Mouse (Mus musculus) urinary bladder, postnatal 36 days (tissue): ENCODE data around the gene Gpr55.
"Not testable (repeated sequence)": the region's sequence is repeated elsewhere in the genome, so short reads cannot be mapped to it uniquely, and the experiment has no call there.

Source experiments
- DNase-seq, 2 experiments: peaks; one replicate each; pipeline ENCODE4 v3.0.0; 2022; ENCODE audit warnings: low spot score in 2 of 2, mixed read lengths in 1 of 2

Gene Gpr55

DNA sequence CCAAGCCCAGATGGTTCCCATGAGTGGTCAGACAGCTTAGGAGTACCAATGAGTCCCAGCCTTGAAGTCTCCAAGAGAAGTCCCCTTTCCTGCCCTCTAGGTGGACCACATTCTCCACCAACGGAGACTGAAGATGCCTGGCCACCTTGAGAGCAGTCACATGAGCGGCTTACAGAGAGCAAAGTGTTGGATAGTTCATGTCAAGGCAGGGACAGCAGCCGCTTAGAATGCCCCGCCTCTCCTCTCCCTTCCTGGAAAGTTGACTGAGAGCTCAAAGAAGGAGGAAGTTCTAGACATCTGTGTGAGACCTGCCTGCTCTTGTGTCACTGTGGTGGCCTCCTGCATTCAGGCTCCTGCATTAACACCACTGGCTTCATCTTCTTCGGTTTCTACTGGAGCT lies at the start of gene Gpr55:
Gene Gpr55, minus strand, starts transcription at position 135 of the 400 bp plus-strand sequence.
- DNase-seq, result no peak

DNA sequence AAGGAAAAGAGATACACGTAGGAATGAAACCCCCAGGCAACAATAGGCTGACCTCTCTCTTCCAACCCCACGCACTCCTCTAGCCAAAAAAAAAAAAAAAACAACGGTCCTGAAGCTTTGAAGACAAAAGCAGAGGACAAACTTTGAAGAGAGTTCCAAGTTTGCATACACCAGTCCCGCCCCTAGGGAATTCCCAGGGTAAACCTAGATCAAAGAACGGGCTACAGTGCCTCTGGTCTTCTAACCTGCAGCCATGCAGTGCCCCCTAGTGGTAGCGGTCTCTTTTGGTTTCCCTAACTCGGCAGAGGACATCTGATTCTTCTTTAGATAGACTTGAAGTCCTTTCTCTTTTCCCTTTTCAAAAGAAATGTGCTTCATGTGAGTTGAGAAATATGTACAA lies 47.0 kb upstream of the Gpr55 start:
- DNase-seq, result peak; percentile 77 to 84

DNA sequence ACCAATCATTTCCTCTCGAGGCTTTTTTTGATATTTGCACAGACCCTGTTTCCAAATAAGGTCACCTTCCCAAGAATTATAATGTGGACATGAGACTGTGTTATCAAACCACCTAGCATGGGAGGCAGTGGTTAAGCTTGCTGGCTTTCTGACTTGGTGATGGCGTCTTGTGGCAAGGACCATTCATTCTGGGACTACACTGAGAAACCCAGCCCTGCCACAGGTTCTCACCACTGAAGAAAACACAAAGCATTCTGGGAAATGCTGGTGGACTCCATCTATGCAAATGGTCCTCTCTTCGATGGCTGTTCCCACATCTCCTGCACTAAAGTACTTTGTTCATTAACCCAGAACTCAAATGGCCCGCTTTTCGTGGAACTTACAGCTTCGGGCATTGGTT lies 45.2 kb upstream of the Gpr55 start:
- DNase-seq, result no peak

GRCm38 (mm10) chr1:86005540-86005939 lies 44.7 kb upstream of the Gpr55 start:
- DNase-seq, result no peak

DNA sequence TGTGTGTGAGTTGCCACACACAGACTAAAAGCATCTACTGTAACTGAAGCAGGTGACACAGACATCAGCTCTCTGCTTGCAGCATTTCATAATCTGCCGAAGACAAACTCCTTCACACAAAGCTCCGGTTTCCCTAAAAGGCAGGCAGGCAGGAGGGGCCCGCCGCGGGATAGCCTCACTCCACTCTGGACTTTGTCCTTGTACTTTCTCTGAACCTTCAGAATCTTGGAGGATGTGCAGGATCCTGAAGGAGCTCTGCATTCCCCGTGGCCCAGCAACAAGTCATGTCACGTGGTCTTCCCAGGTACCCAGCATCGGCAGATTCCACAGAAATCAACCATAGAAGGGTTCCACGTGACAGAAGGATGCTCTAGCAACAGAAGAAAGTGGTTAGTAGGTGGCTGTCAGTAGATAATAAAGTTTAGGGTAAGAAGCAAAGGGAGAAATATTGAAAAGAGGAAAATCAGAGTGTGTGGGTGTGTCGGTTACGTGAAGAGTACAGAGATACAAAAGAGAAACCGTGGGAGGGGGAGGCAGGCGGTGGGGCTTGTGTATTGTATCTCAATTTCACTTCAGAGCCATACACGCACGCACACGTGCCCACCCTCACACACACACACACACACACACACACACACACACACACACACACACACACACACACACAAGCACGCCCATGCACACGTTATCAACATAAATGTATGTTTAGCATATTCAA lies 39.2 kb upstream of the Gpr55 start:
- no peak for DNase-seq

GRCm38 (mm10) chr1:85998012-85998411 lies 37.2 kb upstream of the Gpr55 start:
- DNase-seq, result no peak

- DNase-seq, result no peak
Measured at GRCm38 (mm10) chr1:85997221-85997620, 36.4 kb upstream of the Gpr55 start.

DNA sequence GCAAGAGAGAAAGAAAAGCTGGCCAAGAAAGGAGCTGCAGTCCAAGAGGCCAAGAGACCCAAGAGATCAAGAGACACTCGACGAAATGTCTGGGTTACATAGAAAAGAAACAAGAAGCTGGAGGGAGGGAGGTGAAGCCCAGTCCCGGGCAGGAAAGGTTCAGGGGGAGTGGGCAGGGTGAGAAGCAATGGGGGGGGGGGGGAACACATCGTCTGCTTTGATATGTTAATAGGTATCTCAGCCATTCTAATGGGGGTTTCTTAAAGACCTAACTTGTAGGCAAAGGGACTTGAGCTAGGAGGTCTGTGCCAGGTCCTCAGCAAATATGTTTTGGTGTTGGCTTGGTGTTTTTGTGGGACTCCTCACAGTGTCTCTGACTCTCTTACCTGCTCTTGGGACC lies 32.7 kb upstream of the Gpr55 start:
- no peak for DNase-seq

GRCm38 (mm10) chr1:85992175-85992574 lies 31.4 kb upstream of the Gpr55 start:
- no peak for DNase-seq

DNA sequence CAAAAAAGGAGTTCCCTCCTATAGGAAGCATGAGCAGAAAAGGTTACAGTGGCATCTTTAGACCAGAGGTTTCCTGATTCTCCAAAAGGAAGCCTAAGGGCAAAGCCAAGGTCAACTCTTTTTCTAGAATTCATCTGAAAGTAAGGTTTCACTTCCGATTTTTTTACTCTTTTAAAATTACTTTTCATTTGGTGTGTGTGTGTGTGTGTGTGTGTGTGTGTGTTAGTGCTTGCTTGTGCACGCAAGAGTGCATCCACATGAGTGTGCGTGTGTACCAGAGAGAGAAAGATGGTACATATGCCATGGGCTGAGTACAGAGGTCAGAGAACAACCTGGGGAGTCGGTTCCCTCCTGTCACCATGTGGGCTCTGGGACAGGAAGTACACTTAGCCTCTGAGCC lies 28.1 kb upstream of the Gpr55 start:
- not testable (repeated sequence) for DNase-seq

DNA sequence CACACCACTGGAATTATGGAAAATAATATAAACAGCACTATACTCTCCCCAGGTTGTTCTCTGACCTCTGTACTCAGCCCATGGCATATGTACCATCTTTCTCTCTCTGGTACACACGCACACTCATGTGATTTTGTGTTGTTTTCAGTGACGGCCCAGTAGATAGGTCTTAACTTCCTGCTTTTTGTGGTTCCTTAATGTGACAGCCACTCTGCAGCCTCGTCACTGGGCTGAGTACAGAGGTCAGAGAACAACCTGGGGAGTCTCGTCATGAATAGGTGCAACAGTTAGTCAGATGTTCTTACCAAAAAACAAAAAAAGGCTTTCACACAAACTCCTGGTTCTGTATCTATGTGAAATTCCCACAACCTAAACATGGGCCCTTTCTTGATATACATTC lies 27.5 kb upstream of the Gpr55 start:
- DNase-seq, result no peak

DNA sequence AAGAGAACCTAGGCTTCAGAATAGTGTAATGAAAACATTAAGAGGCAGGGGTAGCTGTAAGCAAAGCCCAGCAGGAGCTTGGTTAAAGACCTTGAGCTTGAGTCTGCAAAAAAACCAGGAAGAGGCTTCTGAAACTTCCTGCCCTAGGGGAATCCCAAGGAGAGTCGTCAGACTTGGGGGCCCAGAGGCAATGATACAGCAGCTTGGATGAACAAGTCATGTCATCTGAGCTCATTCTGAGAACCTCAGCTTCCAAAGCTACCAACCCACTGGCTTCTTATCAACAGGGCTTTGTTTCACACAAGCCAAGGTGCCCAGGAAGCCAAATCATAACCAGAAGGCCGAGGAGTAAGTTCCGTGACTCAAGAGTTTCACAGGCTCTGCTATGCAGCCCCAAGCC lies 25.0 kb upstream of the Gpr55 start:
- DNase-seq, result no peak

- DNase-seq, result no peak
Measured at GRCm38 (mm10) chr1:85981738-85982357, 21.0 kb upstream of the Gpr55 start.

DNA sequence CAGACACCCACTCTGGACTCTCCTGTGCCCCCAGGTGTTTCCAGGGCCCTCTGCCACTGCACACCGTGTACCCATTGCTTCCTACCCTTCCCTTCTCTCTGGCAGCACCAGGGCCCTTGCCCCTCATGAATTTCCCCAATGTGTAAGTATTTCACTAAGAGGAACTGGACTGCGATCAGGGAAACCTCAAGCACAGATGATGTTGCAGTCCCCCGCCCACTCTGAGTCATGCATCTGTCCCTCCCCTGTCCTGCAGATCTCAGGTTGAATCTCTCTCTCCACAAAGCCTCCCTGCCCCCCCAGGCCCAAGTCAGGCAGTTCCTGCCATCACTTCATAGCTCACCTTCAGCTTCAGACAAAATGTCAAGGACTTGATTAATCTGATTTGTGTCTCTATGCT lies 16.9 kb upstream of the Gpr55 start:
- no peak for DNase-seq

DNA sequence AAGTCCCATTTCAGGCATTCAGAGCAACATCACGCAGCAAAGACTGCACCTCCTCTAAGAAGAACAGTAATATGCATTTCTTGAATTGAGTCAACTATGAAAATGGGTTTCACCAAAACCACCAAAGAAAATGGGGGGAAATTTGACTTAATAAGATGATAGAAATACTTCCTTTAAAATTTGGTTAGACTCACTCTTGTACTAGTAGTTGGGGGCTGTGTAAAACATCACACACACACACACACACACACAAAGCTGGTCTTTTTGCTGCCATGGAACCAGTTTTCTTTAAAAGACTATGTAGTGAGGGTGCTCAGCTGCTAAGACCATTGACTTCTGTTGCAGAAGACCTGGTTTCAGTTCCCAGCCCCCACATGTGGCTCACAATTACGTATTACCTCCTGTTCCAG lies 12.7 kb upstream of the Gpr55 start:
- no peak for DNase-seq

- no peak for DNase-seq
Measured at GRCm38 (mm10) chr1:85972341-85972740, 11.5 kb upstream of the Gpr55 start.

DNA sequence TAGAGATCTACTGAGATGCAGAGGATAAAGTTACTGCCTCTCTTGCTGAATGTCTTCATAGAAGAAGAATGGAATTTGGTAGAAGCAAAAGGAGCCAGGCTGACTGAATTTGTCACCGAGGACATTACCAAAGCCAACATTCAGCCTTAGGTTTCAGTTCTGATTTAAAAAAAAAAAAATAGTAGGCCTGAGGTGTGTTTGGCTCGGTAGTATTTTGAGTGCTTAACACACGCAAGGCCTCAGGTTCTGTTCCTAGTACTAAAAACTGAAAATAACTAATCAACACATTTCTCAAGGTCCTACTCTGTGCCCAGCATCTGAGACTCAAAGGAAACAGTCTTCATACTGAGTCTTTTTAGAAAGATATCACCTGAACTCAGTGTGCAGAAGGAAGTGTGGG lies 10.3 kb upstream of the Gpr55 start:
- no peak for DNase-seq

GRCm38 (mm10) chr1:85969519-85969918 lies 8.7 kb upstream of the Gpr55 start:
- DNase-seq, result no peak

GRCm38 (mm10) chr1:85969081-85969480 lies 8.3 kb upstream of the Gpr55 start:
- no peak for DNase-seq

DNA sequence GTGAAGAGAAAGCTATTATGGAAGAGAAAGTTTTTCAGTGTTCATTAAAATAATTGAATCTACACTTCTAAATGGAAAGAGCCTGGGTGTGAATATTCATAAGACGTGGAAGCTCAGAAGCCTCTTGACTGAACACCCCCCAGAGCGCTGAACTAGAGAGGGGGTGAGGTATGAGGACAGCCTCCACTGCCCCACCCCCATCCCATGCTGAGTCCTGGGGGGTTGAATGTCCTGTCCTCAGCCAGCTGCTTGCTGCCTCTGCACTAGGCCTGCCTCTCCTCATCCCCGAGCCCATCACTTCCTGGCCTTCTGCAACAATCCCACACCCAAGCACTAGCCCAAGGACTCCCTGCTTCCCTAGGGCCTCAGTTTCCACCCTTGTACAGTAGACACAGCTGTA lies 5.0 kb upstream of the Gpr55 start:
- no peak for DNase-seq

DNA sequence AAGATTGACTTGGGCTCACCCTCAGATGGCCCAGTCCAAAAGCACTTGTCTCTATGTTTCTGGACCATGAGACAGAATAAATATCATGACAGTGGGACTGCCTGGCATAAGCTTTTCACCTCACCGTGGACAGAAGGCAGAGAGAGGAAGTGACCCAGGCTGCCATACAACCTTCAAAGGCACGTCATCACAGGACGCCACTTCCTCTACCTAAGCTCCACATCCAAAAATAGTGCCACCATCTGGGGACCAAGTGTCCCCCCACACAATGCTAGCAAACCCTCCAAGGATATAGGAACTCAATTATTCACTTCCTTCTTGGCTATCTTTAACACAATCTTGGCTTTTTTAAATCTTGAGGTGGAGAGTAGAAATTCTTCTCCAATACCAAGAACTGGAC lies 1.3 kb upstream of the Gpr55 start:
- DNase-seq, result no peak

- DNase-seq, result no peak
Measured at GRCm38 (mm10) chr1:85959889-85960276, 924 bp downstream of the Gpr55 start.

DNA sequence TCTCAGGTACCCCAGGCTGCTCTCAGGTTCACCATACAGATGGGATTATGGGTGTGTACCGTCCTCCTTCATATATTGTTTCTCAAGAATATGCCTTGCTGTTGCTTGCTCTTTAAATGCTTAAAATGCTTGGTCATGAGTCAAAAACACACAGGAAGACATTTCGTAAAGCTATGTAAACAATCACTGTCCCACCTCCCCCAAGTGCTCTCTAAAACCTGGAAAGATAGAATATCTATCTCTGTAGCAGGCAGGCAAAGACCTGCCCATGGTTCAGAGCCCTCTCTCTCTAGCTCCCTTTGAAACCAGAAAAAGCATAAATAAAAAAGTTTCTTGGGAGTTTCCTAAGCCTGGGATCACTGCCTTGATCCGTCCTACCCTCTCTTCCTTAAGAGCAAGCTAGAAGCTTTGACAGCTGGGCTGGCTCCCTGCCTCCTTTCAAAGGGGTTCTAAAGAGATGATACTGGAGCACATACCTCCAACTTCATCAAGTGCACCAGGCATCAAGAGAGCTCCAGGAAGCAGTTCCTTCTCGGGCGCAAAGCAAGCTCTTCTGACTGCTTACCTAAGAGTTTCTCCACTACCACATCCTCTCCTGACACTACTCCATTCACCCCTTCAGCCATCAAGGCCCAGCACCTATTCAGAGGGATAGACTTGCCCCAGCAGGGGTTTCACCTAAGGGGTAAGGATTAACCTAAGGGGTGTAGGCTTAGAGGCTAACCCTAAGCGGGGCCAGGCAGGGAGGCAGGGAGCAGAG lies 1.5 kb downstream of the Gpr55 start:
- no peak for DNase-seq
